In genomic region chr13:23709714-23710373, GRCm38 (mm10) we compare ENCODE assay signal across 8 mouse cellular contexts. TPM values are rescaled to one million over a fixed set of nuclear protein-coding genes. Genes with fewer than 3 reads are reported as not detected.
DNase-seq lines count a peak whose midpoint lies in the region; ATAC-seq and TF ChIP-seq lines count a peak whose summit lies in the region.

No protein-coding gene starts in this region.

- TF ChIP-seq CTCF in liver, adult 2 months (IDR thresholded peaks at IDR 0.05; ENCODE audit: low read depth, low read length): no peak
- no peak for TF ChIP-seq CTCF in midbrain, postnatal 0 days (IDR thresholded peaks at IDR 0.05)

- 7% methylated on average over 15 of the region's 15 CpGs for WGBS in liver, adult 2 months
- WGBS in embryonic facial prominence, embryonic 14.5 days: 17% methylated on average over 14 of the region's 15 CpGs
- WGBS in intestine, embryonic 16.5 days: 23% methylated on average over 15 of the region's 15 CpGs
- WGBS in midbrain, postnatal 0 days: 26% methylated on average over 14 of the region's 15 CpGs

- no peaks in the 10 kb centered on the region for H3K27me3 ChIP-seq in liver, adult 2 months (ENCODE audit: control insufficient read depth, insufficient read depth, low read length)
- H3K27me3 ChIP-seq in embryonic facial prominence, embryonic 14.5 days (replicated peaks; ENCODE audit: control insufficient read depth, insufficient read depth, low read length): no peaks in the 10 kb centered on the region
- no peaks in the 10 kb centered on the region for H3K27me3 ChIP-seq in intestine, embryonic 16.5 days (replicated peaks; ENCODE audit: control insufficient read depth, insufficient read depth, low read length)
- H3K27me3 ChIP-seq in midbrain, postnatal 0 days (ENCODE audit: insufficient read depth, low read length): no peaks in the 10 kb centered on the region

- peak overlapping the region; percentile 92 for H3K9ac ChIP-seq in liver, adult 2 months (ENCODE audit: low read depth, low read length)
- H3K9ac ChIP-seq in embryonic facial prominence, embryonic 14.5 days (ENCODE audit: low read depth, low read length): peak overlapping the region; percentile 66
- peak overlapping the region; percentile 77 for H3K9ac ChIP-seq in intestine, embryonic 16.5 days (ENCODE audit: low read depth, low read length)
- H3K9ac ChIP-seq in midbrain, postnatal 0 days (replicated peaks; ENCODE audit: low read length, poor library complexity, severe bottlenecking): peak overlapping the region; percentile 50

- ATAC-seq in embryonic facial prominence, embryonic 14.5 days (ENCODE audit: low read depth): 0 out of 2 replicates have a peak, but pooled peaks have one; percentile 33
- peak; percentile 56 for ATAC-seq in intestine, embryonic 16.5 days
- ATAC-seq in midbrain, postnatal 0 days (ENCODE audit: low FRiP score): no peak

- DNase-seq in liver, adult 2 months (ENCODE audit: extremely low read depth, low read depth, low spot score): peak; percentile 94
- no peak for DNase-seq in liver
- peak; percentile 29 for DNase-seq in embryonic facial prominence, embryonic 14.5 days (ENCODE audit: low spot score)
- peak; percentile 5 for DNase-seq in midbrain, postnatal 0 days (ENCODE audit: low spot score)
- DNase-seq in yolk sac, embryonic 10.5 days (ENCODE audit: low spot score): no peak
- DNase-seq in adrenal gland, adult 18-20 months (ENCODE audit: low spot score in 2 of 2): no peak
- no peak for DNase-seq in spleen, postnatal 36 days (ENCODE audit: low spot score in 2 of 2)

- no peaks in the 10 kb centered on the region for H3K79me2 ChIP-seq in liver, adult 2 months (ENCODE audit: control insufficient read depth, insufficient read depth, low read length)

- H3K27ac ChIP-seq in liver, adult 2 months (replicated peaks; ENCODE audit: insufficient read depth, low read depth, low read length): peak overlapping the region; percentile 93
- no peak overlapping the region for H3K27ac ChIP-seq in embryonic facial prominence, embryonic 14.5 days (replicated peaks; ENCODE audit: low read depth, low read length)
- H3K27ac ChIP-seq in intestine, embryonic 16.5 days (ENCODE audit: low read length): peak overlapping the region; percentile 54
- no peak overlapping the region for H3K27ac ChIP-seq in midbrain, postnatal 0 days (ENCODE audit: low read depth, low read length)

- H3K36me3 ChIP-seq in liver, adult 2 months (ENCODE audit: control insufficient read depth, insufficient read depth, low read length): peaks cover 6% of the 10 kb centered on the region; the same call in 1 of the 2 replicates
- H3K36me3 ChIP-seq in embryonic facial prominence, embryonic 14.5 days (ENCODE audit: control insufficient read depth, insufficient read depth, low read length): no peaks in the 10 kb centered on the region
- no peaks in the 10 kb centered on the region for H3K36me3 ChIP-seq in intestine, embryonic 16.5 days (ENCODE audit: control insufficient read depth, insufficient read depth, low read length)
- no peaks in the 10 kb centered on the region for H3K36me3 ChIP-seq in midbrain, postnatal 0 days (ENCODE audit: insufficient read depth, low read length)

- H3K9me3 ChIP-seq in embryonic facial prominence, embryonic 14.5 days (ENCODE audit: control insufficient read depth, low read length): no peaks in the 10 kb centered on the region
- H3K9me3 ChIP-seq in intestine, embryonic 16.5 days (ENCODE audit: control insufficient read depth, low read length): no peaks in the 10 kb centered on the region
- no peaks in the 10 kb centered on the region for H3K9me3 ChIP-seq in midbrain, postnatal 0 days (ENCODE audit: low read length)

- peak overlapping the region; percentile 81 for H3K4me3 ChIP-seq in liver, adult 2 months (ENCODE audit: insufficient read depth, low read depth, low read length)
- H3K4me3 ChIP-seq in embryonic facial prominence, embryonic 14.5 days (ENCODE audit: low read depth, low read length): peak overlapping the region; percentile 46
- peak overlapping the region; percentile 57 for H3K4me3 ChIP-seq in intestine, embryonic 16.5 days (ENCODE audit: low read length)
- peak overlapping the region; percentile 36 for H3K4me3 ChIP-seq in midbrain, postnatal 0 days (ENCODE audit: low read depth, low read length)

- no peak for TF ChIP-seq POLR2A in liver, adult 2 months (IDR thresholded peaks at IDR 0.05; ENCODE audit: extremely low read depth, insufficient read depth, low read length)

- peak overlapping the region; percentile 86 for H3K4me2 ChIP-seq in embryonic facial prominence, embryonic 14.5 days (ENCODE audit: low read depth, low read length)
- peak overlapping the region; percentile 91 for H3K4me2 ChIP-seq in intestine, embryonic 16.5 days (ENCODE audit: low read depth, low read length)
- peak overlapping the region; percentile 55 for H3K4me2 ChIP-seq in midbrain, postnatal 0 days (ENCODE audit: low read depth, low read length, poor library complexity, severe bottlenecking)

- peaks cover 25% of the 10 kb centered on the region for H3K4me1 ChIP-seq in liver, adult 2 months (ENCODE audit: control insufficient read depth, insufficient read depth, low read length)
- H3K4me1 ChIP-seq in embryonic facial prominence, embryonic 14.5 days (ENCODE audit: control insufficient read depth, insufficient read depth, low read length): peaks cover 10% of the 10 kb centered on the region; the same call in 1 of the 2 replicates
- H3K4me1 ChIP-seq in intestine, embryonic 16.5 days (ENCODE audit: control insufficient read depth, insufficient read depth, low read length): peaks cover 8% of the 10 kb centered on the region; the same call in 1 of the 2 replicates
- no peaks in the 10 kb centered on the region for H3K4me1 ChIP-seq in midbrain, postnatal 0 days (ENCODE audit: insufficient read depth, low read length)

RNA-seq across cellular contexts. Expression of gene Hfe, which starts 0.8 kb away (rescaled TPM):
- total RNA-seq in liver, adult 2 months (2014; rRNA removed): 30.4 and 35.3 TPM in 2 replicates
- polyA plus RNA-seq in liver, adult 2 months (2012; rRNA removed): 32.6 and 40.9 TPM in 2 replicates
- 9.6 and 10.3 TPM in 2 replicates for polyA plus RNA-seq in embryonic facial prominence, embryonic 14.5 days (2014; fragmentation: Nextera tagmentation; extraction: Ambion mirVana)
- polyA plus RNA-seq in intestine, embryonic 16.5 days (2015; fragmentation: Nextera tagmentation; extraction: Ambion mirVana): 8.5 and 9.7 TPM in 2 replicates
- total RNA-seq in midbrain, postnatal 0 days (2014; rRNA removed): 1.8 and 2.5 TPM in 2 replicates
- polyA plus RNA-seq in midbrain, postnatal 0 days (2015; fragmentation: Nextera tagmentation; extraction: Ambion mirVana): 4.0 and 5.8 TPM in 2 replicates
- 10 to 100 TPM; 33.3 to 45.6 TPM for total RNA-seq in adrenal gland, adult 18-20 months (2021)

RNA-seq across cellular contexts. Expression of gene Hist1h4c, which starts 11.6 kb away (rescaled TPM):
- 190 and 256 TPM in 2 replicates for total RNA-seq in liver, adult 2 months (2014; rRNA removed)
- 0.95 and 3.1 TPM in 2 replicates for polyA plus RNA-seq in liver, adult 2 months (2012; rRNA removed)
- polyA plus RNA-seq in embryonic facial prominence, embryonic 14.5 days (2014; fragmentation: Nextera tagmentation; extraction: Ambion mirVana): 5.7 and 5.8 TPM in 2 replicates
- 2.9 and 3.1 TPM in 2 replicates for polyA plus RNA-seq in intestine, embryonic 16.5 days (2015; fragmentation: Nextera tagmentation; extraction: Ambion mirVana)
- 622 and 783 TPM in 2 replicates for total RNA-seq in midbrain, postnatal 0 days (2014; rRNA removed)
- polyA plus RNA-seq in midbrain, postnatal 0 days (2015; fragmentation: Nextera tagmentation; extraction: Ambion mirVana): 1.5 and 2.2 TPM in 2 replicates
- 10 to 100 TPM; 79.0 to 94.6 TPM for total RNA-seq in adrenal gland, adult 18-20 months (2021)

RNA-seq across cellular contexts. Expression of gene Hist1h1t, which starts 14.2 kb away (rescaled TPM):
- not detected in 2 replicates for total RNA-seq in liver, adult 2 months (2014; rRNA removed)
- not detected in 2 replicates for polyA plus RNA-seq in liver, adult 2 months (2012; rRNA removed)
- polyA plus RNA-seq in embryonic facial prominence, embryonic 14.5 days (2014; fragmentation: Nextera tagmentation; extraction: Ambion mirVana): 0.19 and 0.31 TPM in 2 replicates
- polyA plus RNA-seq in intestine, embryonic 16.5 days (2015; fragmentation: Nextera tagmentation; extraction: Ambion mirVana): 0.15 and 0.20 TPM in 2 replicates
- total RNA-seq in midbrain, postnatal 0 days (2014; rRNA removed): 0.93 TPM in 1 of 2 replicates, not detected in the other
- polyA plus RNA-seq in midbrain, postnatal 0 days (2015; fragmentation: Nextera tagmentation; extraction: Ambion mirVana): not detected in 2 replicates
- not detected for total RNA-seq in adrenal gland, adult 18-20 months (2021)

RNA-seq across cellular contexts. Expression of gene Hist1h2bc, which starts 25.8 kb away (rescaled TPM):
- 228 and 265 TPM in 2 replicates for total RNA-seq in liver, adult 2 months (2014; rRNA removed)
- polyA plus RNA-seq in liver, adult 2 months (2012; rRNA removed): 312 and 443 TPM in 2 replicates
- 52.7 and 78.2 TPM in 2 replicates for polyA plus RNA-seq in embryonic facial prominence, embryonic 14.5 days (2014; fragmentation: Nextera tagmentation; extraction: Ambion mirVana)
- 101 and 110 TPM in 2 replicates for polyA plus RNA-seq in intestine, embryonic 16.5 days (2015; fragmentation: Nextera tagmentation; extraction: Ambion mirVana)
- total RNA-seq in midbrain, postnatal 0 days (2014; rRNA removed): 66.3 and 125 TPM in 2 replicates
- polyA plus RNA-seq in midbrain, postnatal 0 days (2015; fragmentation: Nextera tagmentation; extraction: Ambion mirVana): 23.7 and 28.6 TPM in 2 replicates
- 100 to 1,000 TPM; 115 to 172 TPM for total RNA-seq in adrenal gland, adult 18-20 months (2021)

RNA-seq across cellular contexts. Expression of gene Hist1h2ac, which starts 26.1 kb away (rescaled TPM):
- total RNA-seq in liver, adult 2 months (2014; rRNA removed): 4.9 and 6.2 TPM in 2 replicates
- polyA plus RNA-seq in liver, adult 2 months (2012; rRNA removed): 0.12 and 0.22 TPM in 2 replicates
- polyA plus RNA-seq in embryonic facial prominence, embryonic 14.5 days (2014; fragmentation: Nextera tagmentation; extraction: Ambion mirVana): 1.2 and 1.3 TPM in 2 replicates
- 0.94 and 1.0 TPM in 2 replicates for polyA plus RNA-seq in intestine, embryonic 16.5 days (2015; fragmentation: Nextera tagmentation; extraction: Ambion mirVana)
- 16.6 and 45.8 TPM in 2 replicates for total RNA-seq in midbrain, postnatal 0 days (2014; rRNA removed)
- 0.21 and 0.28 TPM in 2 replicates for polyA plus RNA-seq in midbrain, postnatal 0 days (2015; fragmentation: Nextera tagmentation; extraction: Ambion mirVana)
- total RNA-seq in adrenal gland, adult 18-20 months (2021): 1 to 10 TPM; 2.0 to 2.2 TPM

Comparison
In these comparisons a context has a peak if more than half of its experiments do, and no peak if none do; other contexts are left out.
1. DNase-seq: peak in liver, adult 2 months (single experiment), embryonic facial prominence, embryonic 14.5 days (single experiment) and midbrain, postnatal 0 days (single experiment); none in liver (single experiment), yolk sac, embryonic 10.5 days (single experiment), adrenal gland, adult 18-20 months (0 of 2) and spleen, postnatal 36 days (0 of 2).
2. H3K27ac ChIP-seq: peak in liver, adult 2 months (single experiment) and intestine, embryonic 16.5 days (single experiment); none in embryonic facial prominence, embryonic 14.5 days (single experiment) and midbrain, postnatal 0 days (single experiment).
3. Peak in every context shown above with its lines, with median percentiles within 50 percentile points of each other: H3K4me3 ChIP-seq, H3K9ac ChIP-seq and H3K4me2 ChIP-seq.